Mouse (Mus musculus) lung, postnatal 0 days (tissue): Measurements from ENCODE around the gene Gcm2.

Experiments used
- CTCF ChIP-seq: IDR thresholded peaks from 2 replicates; pipeline ENCODE4 v1.5.1; 2016; ENCODE audit warnings: antibody characterized with exemption, mild to moderate bottlenecking
- EP300 ChIP-seq: IDR thresholded peaks from 2 replicates; pipeline ENCODE4 v1.6.1; 2016; ENCODE audit warnings: antibody characterized with exemption, mild to moderate bottlenecking, control low read depth

- TF ChIP-seq CTCF (no peak), EP300 (no peak)
Measured at GRCm38 (mm10) chr13:41158426-41158825, 47.6 kb upstream of the Gcm2 start.
